Mouse (Mus musculus) layer of hippocampus, adult 11-12 months (tissue): Measurements from ENCODE around the gene Trnau1ap.
"Not testable (repeated sequence)": the region's sequence is repeated elsewhere in the genome, so short reads cannot be mapped to it uniquely, and the experiment has no call there.

ENCODE experiments used
- DNase-seq: peaks from one replicate; pipeline ENCODE4 v3.0.0; 2022; ENCODE audit warnings: low spot score

Gene Trnau1ap

DNA sequence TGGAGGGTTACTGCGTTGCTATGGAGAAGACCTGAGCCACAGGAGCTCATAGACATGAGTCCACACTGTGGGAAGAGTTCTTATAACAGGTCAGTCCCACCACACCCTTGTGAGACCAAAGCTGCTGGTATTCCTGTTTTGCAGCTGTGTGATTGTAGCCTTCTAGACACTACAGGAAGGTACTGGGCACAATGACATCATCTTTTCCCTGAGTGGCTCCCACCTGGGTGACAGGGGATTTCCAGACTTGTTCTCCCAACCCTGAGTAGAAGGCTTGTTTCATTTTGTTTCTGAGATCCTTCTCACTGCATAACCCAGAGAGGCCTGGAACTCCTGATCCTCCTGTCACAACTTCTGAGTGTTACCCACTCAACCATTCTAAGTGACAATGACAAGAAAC, 29.5 kb downstream of the Trnau1ap start:
- DNase-seq = no peak

DNA sequence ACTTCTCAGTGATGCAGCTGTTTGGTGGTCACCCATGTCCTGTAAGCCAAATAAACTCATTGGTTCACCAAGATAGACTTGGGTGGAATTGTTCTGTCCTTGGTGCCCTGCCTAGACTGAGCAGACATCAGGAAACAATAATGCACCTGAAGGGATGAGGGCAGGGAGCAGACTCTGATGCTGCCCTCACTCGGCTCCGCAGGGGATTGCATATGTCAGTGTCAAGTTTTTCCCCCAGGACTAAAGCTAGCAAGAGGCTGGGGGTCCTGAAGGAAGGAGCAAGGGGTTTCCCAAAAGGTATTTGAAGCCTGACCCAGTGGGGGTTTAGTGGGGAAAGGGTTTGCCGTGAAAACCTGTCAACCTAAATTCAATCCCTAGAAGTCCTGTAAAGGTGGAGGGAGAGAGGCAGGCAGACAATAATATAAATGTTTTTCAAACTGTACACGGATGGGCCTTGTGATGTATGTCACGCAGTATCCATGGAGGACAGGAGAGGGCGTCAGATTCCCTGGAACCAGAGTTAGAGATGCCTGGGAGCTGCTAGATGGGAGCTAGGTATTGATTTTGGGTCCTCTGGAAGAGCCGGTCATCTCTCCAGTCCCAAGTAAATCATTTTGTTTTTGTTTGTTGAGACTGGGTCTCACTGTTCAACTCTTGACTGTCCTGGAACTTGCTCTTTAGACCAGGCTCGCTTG, 33.5 kb downstream of the Trnau1ap start:
- no peak for DNase-seq

DNA sequence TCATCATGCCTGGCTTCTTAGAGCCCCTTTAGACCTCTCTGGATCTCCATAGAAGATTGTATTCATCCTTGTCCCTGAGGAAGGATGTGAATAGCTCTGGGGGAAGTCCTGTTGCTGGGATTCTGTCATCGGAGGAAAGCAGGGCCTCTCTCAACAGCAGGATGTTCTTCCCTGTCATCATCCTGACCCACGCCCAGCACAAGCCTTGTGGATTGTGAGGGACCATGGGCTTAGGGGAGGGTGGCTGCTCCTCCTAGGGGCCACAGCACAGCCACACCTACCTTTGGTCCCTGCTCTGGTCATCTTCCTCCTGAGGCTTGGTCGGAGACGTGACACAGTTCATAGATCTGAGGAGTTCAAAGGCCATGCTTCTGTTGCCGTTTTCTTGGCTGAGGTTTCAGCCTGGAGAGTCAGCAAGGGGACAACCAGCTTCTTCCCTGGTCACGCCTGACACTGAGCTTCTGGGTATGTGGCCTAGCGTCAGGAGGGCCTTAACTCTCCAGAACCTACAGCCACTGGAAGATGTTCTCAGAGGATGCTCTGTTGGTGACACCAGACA, 35.6 kb downstream of the Trnau1ap start:
- DNase-seq = no peak

DNA sequence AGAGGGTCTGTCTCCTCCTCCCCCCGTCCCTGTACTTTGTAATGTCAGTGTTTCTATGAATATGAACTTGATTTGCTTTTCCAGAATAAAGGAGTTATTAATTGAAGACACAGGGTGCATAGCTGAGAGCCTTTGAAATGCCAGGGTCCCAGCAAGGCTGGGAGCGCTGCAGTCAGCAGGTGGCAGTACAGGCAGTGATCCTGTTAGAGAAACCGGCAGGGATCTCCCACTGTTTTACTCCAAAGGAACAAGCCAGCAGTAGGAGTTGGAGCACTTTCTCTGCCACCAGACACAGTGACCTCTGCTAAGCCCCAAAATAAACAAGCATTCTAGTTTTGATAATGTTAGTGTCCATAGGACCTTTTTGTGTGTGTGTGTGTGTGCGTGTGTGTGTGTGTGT, 36.4 kb downstream of the Trnau1ap start:
- peak; percentile 56 for DNase-seq

DNA sequence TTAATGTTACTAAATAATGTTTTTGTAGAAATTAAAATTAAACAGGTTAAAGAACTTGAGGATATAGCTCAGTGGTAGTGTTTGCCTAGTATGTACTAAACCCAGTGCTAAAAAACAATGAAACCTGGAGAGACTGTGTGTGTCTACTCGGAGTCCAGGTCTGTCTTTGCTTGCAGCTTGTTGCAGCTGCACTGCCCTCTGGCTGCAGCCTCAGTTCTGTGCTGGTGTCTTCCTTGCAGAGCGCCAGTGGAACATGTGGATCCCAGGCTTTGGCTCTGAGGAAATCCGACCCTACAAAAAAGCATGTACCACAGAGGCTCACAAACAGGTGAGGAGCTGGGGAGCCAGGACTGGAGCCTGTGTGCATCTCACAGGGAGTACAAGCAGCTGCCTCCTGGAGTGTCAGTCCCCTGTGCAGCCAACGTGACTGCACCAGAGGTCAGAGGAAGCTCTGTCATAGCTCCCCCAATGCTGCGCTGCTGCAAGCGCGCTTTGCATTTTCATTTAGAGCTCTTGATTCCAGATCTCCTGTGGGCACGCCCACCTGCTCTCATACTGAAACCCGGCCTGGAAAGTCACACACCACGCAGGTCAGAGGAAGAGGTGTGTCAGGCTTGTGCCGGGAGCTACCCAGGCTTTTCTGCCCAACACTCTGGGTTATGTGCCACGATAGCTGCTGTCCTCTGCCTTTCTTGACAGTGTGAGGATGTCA, 37.6 kb downstream of the Trnau1ap start:
- no peak for DNase-seq

DNA sequence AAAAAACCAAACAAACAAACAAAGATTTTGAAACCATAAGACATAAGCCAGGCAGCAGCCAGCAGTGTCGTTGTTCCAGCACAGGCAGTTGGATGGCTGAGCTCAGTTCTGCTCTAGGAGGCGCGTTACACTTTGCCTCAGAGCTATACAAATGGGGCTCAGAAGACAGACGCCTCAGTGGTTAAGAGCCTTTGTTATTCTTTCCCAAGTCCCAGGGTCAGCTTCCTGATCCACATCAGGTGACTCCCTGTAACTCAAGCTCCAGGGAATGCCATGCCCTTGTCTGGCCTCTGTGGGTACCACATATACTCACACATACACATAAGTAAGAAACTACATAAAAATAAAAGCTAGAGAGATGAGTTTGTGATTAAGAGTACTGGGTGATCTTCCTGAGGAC, 38.3 kb downstream of the Trnau1ap start:
- DNase-seq = no peak

DNA sequence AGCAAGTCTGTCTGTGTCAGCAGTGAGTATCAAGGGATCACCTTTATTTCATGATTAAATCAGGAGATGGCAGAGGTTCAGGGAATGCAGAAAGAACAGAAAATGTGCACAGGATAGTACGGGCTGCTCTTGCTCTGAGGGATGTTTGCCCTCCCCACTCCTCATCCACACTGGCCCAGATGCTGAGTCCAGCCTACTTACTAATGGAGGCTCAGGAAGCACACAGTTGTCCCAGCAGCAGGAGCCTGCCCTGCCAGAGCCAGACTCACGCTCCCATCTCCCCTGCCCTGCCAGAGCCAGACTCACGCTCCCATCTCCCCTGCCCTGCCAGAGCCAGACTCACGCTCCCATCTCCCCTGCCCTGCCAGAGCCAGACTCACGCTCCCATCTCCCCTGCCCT, 40.5 kb downstream of the Trnau1ap start:
- not testable (repeated sequence) for DNase-seq

DNA sequence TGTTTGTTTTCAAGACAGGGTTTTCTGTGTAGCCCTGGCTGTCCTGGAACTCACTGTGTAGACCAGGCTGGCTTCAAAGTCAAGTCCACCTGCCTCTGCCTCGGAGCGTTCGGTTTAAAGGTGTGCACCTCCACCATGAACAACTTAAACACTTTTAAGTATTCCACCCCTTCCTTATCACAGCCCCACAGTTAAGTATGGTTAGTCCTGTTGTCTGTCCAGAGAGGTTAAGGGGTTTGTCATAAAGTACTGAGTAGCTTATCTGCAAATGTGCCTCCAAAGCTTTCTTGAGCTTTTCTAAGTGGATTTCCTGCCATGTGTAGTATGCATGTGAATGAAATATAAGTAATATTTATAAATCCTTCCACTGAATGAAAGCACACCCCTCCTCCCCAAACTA, 53.4 kb downstream of the Trnau1ap start:
- DNase-seq = no peak

DNA sequence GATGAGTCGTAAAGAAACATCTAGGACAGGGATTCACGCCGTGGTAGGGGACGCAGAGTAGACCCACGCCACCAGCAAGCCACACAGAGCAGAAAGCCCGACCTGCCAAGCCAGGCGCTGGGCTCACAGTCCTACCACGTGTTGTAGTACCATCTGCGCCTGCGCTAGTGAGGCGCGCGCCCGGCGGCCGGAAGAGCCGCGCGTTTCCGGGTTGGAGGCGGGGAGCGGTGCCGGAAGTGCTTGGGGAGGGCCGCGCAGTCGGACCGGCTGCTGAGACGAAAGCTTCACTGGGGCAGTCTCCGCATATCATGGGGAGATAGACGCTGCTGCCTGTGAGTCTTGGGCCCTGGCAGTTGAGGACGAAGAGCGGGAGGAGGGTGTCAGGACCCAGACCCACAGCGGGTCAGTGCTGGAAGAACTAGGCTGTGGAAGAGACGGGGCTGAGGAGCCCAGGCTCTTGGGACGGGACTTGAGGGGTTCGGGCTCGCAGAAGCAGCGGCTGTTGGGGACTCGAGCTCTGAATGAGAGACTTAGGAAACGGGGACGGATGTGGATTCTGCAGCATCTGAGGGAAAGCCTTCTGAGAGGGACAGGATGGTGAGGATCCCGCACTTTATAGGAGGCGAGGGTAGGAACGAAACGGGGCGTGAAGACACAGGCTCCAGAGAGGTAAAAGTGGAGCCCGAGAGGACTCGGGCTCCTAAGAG, 55.0 kb downstream of the Trnau1ap start, which contains the start of gene Taf12:
Gene Taf12 (plus strand): TSS at position 220 of the 707 bp plus-strand sequence.
- DNase-seq = peak; percentile 94

DNA sequence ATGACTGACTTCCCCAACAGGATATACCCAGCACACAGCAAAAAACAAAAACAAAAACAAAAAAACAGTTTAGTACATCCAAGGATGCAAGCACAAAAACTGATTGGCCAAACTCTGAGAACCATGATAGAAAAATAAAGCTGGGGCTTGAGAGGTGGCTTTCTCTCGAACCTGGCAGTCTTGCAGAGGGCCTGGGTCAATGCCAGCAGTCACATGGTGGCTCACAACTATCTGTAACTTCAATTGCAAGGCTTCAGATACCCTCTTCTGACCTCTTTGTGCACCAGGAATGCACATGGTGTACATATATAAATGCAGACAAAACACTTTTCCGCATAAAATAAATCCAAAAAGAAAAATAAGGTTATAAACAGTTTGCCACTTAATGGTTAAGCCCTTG, 56.2 kb downstream of the Trnau1ap start:
- DNase-seq = no peak

DNA sequence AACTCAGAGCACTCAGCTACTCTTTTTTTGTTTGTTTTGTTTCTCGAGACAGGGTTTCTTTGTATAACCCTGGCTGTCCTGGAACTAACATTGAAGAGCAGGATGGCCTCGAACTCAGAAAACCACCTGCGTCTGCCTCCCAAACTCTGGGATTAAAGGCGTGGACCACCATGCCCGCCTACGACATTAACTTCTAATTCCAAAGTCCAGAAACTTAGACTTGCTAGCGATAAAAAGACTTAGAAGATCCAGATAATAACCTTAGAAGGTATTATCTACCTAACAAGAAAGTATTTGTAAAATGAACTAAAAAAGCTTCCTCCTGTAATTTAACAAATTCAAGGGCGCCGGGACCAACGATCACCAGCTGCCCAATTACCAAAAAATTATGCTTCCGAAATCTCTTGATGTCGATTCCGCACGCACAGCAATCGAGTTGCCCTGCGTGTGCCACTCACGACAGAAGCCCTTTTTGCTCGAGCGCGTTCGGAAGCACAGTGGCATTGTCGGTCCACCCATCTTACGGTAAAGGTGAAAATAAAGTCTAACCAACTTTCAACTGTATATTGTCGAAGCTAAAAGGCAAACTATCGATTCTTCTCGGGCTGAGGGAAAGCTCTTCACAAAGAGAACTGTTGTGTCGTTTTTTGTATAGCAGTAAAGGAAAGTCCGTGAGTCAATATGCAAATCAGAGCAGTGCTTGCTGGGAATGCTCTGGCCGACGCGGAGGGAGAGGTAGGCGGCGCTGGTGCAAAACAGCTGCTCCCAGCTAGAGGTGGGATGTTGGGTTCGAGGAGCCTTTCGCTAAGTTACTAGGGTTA, 59.4 kb downstream of the Trnau1ap start:
- peak; percentile 89 for DNase-seq

DNA sequence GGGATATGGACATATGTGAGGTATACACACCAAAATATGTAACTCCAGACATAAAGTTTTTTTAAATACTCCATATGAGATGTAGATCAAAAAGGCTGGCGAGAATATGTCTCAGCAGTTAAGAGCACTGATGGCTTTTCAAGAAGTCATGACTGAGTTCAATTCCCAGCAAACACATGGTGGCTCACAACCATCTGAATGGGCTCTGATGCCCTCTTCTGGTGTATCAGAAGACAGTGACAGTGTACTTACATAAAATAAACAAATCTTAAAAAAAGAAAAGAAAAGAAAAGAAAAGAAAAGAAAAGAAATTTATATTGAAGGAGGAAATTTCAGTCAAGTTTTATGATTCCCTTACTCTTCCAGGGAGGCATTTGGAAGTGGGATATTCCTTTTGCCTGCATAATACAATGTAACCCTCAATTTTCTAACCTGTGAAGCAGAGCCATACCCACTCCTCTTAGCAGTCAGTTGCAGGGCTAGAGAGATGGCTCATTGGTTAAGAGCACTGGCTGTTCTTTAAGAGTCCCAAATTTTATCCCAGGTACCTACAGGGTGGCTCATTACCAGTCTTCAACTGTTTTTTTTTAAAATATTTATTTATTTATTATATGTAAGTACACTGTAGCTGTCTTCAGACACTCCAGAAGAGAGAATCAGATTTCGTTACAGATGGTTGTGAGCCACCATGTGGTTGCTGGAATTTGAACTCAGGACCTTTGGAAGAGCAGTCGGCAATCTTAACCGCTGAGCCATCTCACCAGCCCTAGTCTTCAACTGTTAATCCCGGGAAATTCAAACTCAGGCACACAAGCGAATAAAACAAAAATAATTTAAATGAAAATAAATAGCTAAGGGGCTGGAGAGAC, 60.2 kb downstream of the Trnau1ap start:
- no peak for DNase-seq

DNA sequence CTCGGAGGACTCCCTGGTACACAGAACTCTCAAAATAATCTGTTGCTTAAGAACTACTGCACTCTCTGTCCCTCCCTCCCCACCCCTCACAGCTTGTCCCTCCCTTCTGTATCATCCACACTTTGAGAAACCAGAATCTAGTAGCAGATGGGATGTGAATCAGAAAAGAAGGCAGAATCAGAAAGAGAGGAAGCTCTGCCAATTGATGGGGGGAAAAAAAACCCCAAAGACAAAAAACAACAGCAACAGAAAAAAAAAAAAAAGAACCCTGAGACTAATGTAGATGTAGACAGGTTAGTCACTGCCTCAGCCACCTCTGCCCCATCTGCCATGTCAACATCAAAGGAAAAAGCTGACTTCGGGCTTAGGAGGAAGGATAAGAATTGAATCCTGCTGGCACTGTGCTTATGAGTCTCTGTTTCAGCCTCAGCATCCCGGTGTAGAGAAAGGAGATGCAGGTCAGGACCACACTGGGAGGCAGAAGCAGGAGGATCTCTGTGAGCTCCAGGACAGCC, 62.4 kb downstream of the Trnau1ap start:
- no peak for DNase-seq

DNA sequence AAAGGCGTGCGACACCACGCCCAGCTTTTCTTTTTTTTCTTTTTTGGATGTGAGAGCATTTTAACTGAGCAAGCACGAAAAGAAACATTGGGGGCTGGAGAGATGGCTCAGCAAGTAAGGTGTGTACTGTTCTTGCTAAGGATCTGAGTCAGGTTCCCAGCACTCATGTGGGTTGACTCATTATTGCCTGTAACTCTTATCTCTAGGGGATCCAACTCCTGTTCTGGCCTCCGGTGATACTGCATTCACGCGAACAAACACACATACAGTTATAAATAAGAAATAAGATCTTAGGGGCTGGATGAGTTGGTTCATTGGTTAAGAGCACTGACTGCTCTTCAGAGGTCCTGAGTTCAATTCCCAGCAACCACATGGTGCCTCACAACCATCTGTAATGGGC, 66.0 kb downstream of the Trnau1ap start:
- DNase-seq = no peak

DNA sequence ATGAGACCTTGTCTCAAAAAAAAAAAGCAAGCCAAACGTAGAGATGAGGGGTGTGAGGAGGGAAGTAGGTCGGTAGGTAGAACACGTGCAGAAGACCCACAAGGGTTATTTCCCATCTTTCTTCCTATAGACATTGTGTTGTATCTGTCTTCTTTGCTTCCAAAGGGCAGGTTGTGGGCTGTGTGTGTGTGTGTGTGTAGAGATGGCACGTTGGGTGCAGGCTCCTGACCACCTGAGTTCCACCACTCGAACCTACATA, 67.1 kb downstream of the Trnau1ap start:
- no peak for DNase-seq
